Comparison of ENCODE assay signal across 16 mouse cellular contexts in the genomic region with DNA sequence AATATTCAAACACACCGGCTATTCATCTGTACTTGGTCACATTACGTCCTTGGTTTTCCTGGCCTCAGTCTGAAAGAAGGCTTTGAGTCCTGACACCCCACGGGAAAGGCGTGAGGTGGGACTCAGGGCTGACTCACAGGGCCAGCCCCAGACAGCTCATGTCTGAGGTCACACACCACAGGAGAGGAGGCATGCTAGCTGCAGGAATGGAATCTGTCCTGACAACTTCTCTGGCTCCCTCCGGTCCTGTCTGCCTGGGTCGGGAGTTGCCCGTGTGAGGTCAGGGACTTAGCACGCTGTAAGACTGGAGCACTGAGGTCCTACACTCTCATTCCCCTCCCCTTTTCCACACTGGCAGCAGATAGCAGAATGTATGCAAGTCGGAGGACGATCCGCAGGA. TPM values are rescaled to one million over a fixed set of nuclear protein-coding genes. Genes with fewer than 3 reads are reported as not detected.
DNase-seq lines count a peak whose midpoint lies in the region; ATAC-seq lines count a peak whose summit lies in the region.
"Had no signal": no experiment of that assay in that cellular context is flagged by ENCODE, and none has a peak within 500 bp of the region (broad histone marks: within the 10 kb centered on the region; RNA-seq: fewer than 3 reads in every experiment).

No protein-coding gene starts in this region.

- no peak; the same call in 1 of the 2 replicates for ATAC-seq in heart, embryonic 16.5 days (replicated peaks; ENCODE audit: extremely low read depth, insufficient read depth, low FRiP score)
- ATAC-seq in hindbrain, embryonic 12.5 days (ENCODE audit: low FRiP score), result no peak
- ATAC-seq in granulocyte monocyte progenitor cell, adult 5-6 weeks (replicated peaks; ENCODE audit: poor library complexity, severe bottlenecking), result no peak
- ATAC-seq: forebrain, embryonic 15.5 days; hindbrain, embryonic 16.5 days had no signal

- H3K36me3 ChIP-seq in heart, embryonic 16.5 days (ENCODE audit: control insufficient read depth, insufficient read depth), result no peaks in the 10 kb centered on the region
- H3K36me3 ChIP-seq in hindbrain, embryonic 12.5 days, result no peaks in the 10 kb centered on the region
- H3K36me3 ChIP-seq: forebrain, embryonic 15.5 days; G1E; limb, embryonic 13.5 days; midbrain, embryonic 12.5 days; neural tube, embryonic 13.5 days had no signal

- DNase-seq in heart, postnatal 4 days, result no peak
- peak; percentile 94 for DNase-seq in Muller cell, postnatal 12 days (ENCODE audit: inconsistent ontology term)
- peak; percentile 80 for DNase-seq in kidney, adult 11 months
- peak; percentile 53 to 69 for DNase-seq in kidney, postnatal 4 days
- no peak for DNase-seq in testis, postnatal 10 days (ENCODE audit: low spot score)
- DNase-seq: cerebellum, adult 9-10 months; lung, embryonic 14.5 days had no signal

- 0 out of 2 replicates have a peak overlapping the region, but pooled peaks have one; percentile 36 for H3K9ac ChIP-seq in heart, embryonic 16.5 days (ENCODE audit: low read length)
- no peak overlapping the region for H3K9ac ChIP-seq in hindbrain, embryonic 12.5 days
- H3K9ac ChIP-seq: forebrain, embryonic 15.5 days; limb, embryonic 13.5 days; lung, embryonic 14.5 days; midbrain, embryonic 12.5 days; neural tube, embryonic 13.5 days had no signal

- H3K4me2 ChIP-seq in heart, embryonic 16.5 days (ENCODE audit: low read depth, low read length), result no peak overlapping the region
- no peak overlapping the region for H3K4me2 ChIP-seq in hindbrain, embryonic 12.5 days (replicated peaks)
- H3K4me2 ChIP-seq: forebrain, embryonic 15.5 days; limb, embryonic 13.5 days; lung, embryonic 14.5 days; midbrain, embryonic 12.5 days; neural tube, embryonic 13.5 days had no signal

- 37% methylated on average over 11 of the region's 11 CpGs for WGBS in heart, embryonic 16.5 days
- WGBS in hindbrain, embryonic 12.5 days, result 66% methylated on average over 11 of the region's 11 CpGs

- no peak overlapping the region for H3K27ac ChIP-seq in heart, embryonic 16.5 days (ENCODE audit: low read length)
- H3K27ac ChIP-seq in hindbrain, embryonic 12.5 days, result no peak overlapping the region
- H3K27ac ChIP-seq: forebrain, embryonic 15.5 days; limb, embryonic 13.5 days; midbrain, embryonic 12.5 days; neural tube, embryonic 13.5 days had no signal

- no peaks in the 10 kb centered on the region for H3K9me3 ChIP-seq in heart, embryonic 16.5 days (replicated peaks; ENCODE audit: control insufficient read depth, low read length)
- 0 out of 2 replicates have a peak, but pooled peaks cover 4% of the 10 kb centered on the region for H3K9me3 ChIP-seq in hindbrain, embryonic 12.5 days (replicated peaks)
- H3K9me3 ChIP-seq: forebrain, embryonic 15.5 days; G1E; limb, embryonic 13.5 days; midbrain, embryonic 12.5 days; neural tube, embryonic 13.5 days had no signal

- no peaks in the 10 kb centered on the region for H3K27me3 ChIP-seq in heart, embryonic 16.5 days (ENCODE audit: control insufficient read depth, insufficient read depth, low read length)
- no peaks in the 10 kb centered on the region for H3K27me3 ChIP-seq in hindbrain, embryonic 12.5 days
- H3K27me3 ChIP-seq: forebrain, embryonic 15.5 days; limb, embryonic 13.5 days; midbrain, embryonic 12.5 days; neural tube, embryonic 13.5 days had no signal

- H3K4me1 ChIP-seq in heart, embryonic 16.5 days (ENCODE audit: control insufficient read depth, insufficient read depth, low read length), result peaks cover 8% of the 10 kb centered on the region
- H3K4me1 ChIP-seq in hindbrain, embryonic 12.5 days, result peaks cover 12% of the 10 kb centered on the region

- no peak overlapping the region for H3K4me3 ChIP-seq in heart, embryonic 16.5 days (ENCODE audit: low read length)
- no peak overlapping the region for H3K4me3 ChIP-seq in hindbrain, embryonic 12.5 days
- H3K4me3 ChIP-seq: forebrain, embryonic 15.5 days; limb, embryonic 13.5 days; midbrain, embryonic 12.5 days; neural tube, embryonic 13.5 days had no signal

RNA-seq across cellular contexts. Expression of gene Mark3, which starts 5.5 kb away (rescaled TPM):
- polyA plus RNA-seq in heart, embryonic 16.5 days (2015; fragmentation: Nextera tagmentation; extraction: Ambion mirVana), result 25.7 and 28.1 TPM in 2 replicates
- 10 to 100 TPM; 77.5 to 79.9 TPM for total RNA-seq in heart, postnatal 4 days (2021)
- polyA plus RNA-seq in hindbrain, embryonic 12.5 days (2016; fragmentation: Nextera tagmentation; extraction: Ambion mirVana), result 80.7 and 82.0 TPM in 2 replicates
- total RNA-seq in granulocyte monocyte progenitor cell, adult 5-6 weeks (2014; fragmentation: Nextera tagmentation), result 55.8 and 61.7 TPM in 2 replicates
- total RNA-seq in granulocyte monocyte progenitor cell, adult 5-6 weeks (2017), result 61.3 and 71.8 TPM in 2 replicates

RNA-seq across cellular contexts. Expression of gene Eif5, which starts 31.0 kb away (rescaled TPM):
- 366 and 390 TPM in 2 replicates for polyA plus RNA-seq in heart, embryonic 16.5 days (2015; fragmentation: Nextera tagmentation; extraction: Ambion mirVana)
- 100 to 1,000 TPM; 240 to 258 TPM for total RNA-seq in heart, postnatal 4 days (2021)
- 662 and 672 TPM in 2 replicates for polyA plus RNA-seq in hindbrain, embryonic 12.5 days (2016; fragmentation: Nextera tagmentation; extraction: Ambion mirVana)
- total RNA-seq in granulocyte monocyte progenitor cell, adult 5-6 weeks (2014; fragmentation: Nextera tagmentation), result 197 and 224 TPM in 2 replicates
- 290 and 339 TPM in 2 replicates for total RNA-seq in granulocyte monocyte progenitor cell, adult 5-6 weeks (2017)

Comparison
In these comparisons a context has a peak if more than half of its experiments do, and no peak if none do; other contexts are left out.
1. DNase-seq: peak in Muller cell, postnatal 12 days (single experiment), kidney, adult 11 months (single experiment) and kidney, postnatal 4 days (2 of 2); none in heart, postnatal 4 days (single experiment) and testis, postnatal 10 days (single experiment).